Mouse (Mus musculus): ENCODE results near the gene Lama1.
A peak's percentile ranks its signal among the peaks of the same experiment; 100 is the strongest.
"Not testable (repeated sequence)": the region's sequence is repeated elsewhere in the genome, so short reads cannot be mapped to it uniquely, and the experiment has no call there.

Lama1 gene

DNA sequence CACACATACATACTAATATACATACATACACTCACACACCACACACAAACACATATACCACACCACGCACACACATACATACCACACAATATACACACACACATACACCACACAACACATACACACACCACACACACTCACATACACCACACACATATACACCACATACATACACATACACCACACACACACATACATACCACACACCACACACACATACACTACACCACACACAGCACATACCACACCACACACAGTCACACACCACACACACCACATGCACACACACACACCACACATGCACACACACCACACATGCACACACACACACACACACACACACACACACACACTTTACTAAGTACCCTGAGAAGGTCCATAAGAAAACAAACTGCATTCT, 25.5 kb downstream of the Lama1 start:
- no peak for DNase-seq

DNA sequence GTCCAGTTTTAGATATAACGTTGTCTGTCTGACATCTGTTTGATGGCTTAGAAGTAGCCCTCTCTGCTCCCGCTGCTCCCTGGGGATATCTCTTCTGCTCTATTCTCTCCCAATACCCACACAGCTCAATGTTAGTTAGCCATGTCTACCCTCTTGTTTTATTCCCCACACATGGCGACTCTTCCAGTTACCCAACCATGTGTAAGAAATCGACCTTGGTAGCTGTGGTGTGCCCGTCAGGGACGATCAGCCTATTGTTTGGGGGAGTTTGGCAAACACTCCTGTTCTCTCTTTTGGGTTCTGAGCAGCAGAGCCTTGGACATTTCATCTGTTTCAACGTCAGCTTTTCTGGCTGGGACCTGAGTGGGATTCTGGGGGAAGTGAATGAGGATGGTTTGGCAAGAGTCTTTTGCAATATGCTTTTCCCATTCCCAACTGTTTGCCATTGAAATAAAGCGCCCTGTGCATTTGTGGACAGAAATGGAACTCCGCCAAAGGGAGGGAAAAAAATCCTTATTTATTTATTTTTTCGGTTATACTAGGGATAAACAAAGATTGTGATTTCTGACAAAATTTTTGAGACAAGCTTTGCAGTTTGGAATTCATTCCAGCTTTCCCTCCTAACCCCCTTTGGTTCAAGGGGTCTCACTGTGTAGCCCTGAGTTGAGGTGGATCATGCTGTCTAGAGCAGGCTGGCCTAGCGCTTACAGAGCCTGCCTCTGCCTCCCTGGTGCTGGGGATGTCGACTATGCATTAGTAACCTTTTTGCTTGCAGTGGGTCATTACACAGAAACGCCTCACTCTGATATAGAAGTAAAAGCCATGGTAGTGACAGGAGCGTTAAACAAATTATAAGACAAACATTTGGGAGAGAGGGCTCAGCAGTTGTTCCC, 26.4 kb downstream of the Lama1 start:
- no peak for DNase-seq

DNA sequence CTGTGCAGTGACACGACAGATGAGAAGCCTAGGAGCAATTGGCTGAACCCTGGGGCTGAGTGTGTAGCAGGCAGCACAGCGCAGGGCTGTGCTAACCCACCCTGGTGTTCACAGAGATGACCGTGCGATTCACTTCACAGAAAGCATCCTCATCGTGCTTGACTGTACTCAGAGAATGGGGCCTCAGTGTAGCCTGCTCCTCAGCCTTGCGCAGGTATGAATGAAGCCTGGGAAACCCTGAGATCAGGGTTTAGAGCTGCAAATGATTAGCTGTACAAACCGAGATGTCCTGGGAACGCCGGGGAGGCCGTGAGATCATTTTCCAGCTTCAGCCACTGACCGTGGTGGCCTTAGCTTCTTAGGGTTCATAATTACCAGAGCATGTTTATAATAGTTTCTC, 29.5 kb downstream of the Lama1 start:
- DNase-seq = no peak

- DNase-seq = no peak
Measured at GRCm38 (mm10) chr17:67728751-67729150, 31.7 kb downstream of the Lama1 start.

DNA sequence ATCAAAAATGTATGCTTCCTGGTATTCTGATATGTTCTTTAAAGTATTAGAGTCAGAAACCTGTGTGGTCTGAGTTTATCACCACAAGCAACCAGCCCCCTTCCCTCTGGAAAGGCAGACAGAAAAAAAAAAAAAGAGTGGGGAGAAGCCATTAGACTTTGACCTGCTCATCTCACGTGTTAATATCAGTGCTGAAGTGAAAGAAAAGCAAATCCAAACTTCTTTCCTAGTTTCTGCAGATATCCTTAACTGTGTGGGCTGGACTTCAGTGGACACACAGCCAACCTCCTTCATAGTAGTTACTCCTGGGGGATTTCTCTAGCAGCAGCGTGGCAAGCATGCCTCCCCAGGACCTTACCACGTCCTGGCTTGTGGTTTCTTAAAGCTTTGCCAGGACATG, 34.0 kb downstream of the Lama1 start:
- no peak for DNase-seq

GRCm38 (mm10) chr17:67731964-67732363, 34.9 kb downstream of the Lama1 start:
- no peak for DNase-seq

- DNase-seq = no peak
Measured at GRCm38 (mm10) chr17:67733516-67733915, 36.5 kb downstream of the Lama1 start.

DNA sequence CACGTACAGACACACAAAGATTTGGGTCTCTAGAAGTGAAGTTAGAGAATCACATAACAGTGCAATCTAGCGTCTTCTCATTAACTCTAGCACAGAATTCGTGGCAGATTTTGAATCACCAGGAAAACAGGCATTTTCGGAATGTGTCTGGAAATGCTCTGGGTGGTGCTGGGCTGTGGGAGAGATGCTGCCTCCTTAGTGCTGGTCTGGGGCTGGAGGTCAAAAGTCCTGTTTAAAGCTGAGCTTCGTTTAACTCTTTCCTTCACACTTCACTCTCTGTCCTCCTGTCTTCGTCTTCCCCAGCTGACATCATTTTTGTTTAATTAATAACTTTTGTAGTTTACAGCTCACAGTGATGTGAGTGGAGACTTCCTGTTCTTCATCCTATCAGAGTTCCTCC, 38.7 kb downstream of the Lama1 start:
- DNase-seq = no peak

DNA sequence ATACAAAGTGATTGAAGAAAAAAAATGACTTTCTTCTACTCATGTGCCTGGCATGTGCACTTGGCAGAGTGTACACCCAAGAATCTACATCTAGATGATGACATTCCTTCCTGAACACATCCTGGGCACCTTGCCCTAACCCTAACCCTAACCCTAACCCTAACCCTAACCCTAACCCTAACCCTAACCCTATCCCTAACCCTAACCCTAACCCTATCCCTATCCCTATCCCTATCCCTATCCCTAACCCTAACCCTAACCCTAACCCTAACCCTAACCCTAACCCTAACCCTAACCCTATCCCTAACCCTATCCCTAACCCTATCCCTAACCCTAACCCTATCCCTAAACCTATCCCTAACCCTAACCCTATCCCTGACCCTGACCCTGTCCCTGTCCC, 44.2 kb downstream of the Lama1 start:
- DNase-seq = not testable (repeated sequence)

DNA sequence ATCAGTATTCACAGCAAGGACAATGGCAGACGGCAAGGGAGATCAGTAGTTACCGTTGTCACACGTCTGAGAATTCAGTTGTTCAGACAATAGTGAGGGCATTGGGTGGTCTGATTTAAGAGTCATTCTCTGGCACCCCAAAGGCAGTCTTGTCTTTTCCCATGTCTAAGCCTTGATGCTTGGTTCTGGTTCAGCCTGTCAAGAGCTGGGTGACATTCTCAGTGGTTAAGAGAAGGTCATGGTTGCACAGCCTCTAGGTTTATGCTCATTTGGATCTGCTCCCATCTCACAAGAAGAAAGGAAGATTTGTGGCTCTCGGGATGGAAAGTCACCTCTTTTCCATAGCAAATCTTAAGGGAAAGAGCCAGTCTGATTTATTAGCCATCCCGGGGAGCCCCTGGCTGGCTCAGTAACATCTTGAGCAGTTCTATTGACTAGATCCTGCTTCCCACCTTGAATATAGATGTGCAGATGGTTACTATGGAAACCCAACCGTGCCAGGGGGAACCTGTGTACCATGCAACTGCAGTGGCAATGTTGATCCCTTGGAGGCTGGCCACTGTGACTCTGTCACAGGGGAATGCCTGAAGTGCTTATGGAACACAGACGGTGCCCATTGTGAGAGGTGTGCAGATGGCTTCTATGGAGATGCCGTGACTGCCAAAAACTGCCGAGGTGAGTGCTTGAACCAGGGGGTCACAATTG, 67.3 kb downstream of the Lama1 start:
- no peak for DNase-seq

- DNase-seq = no peak
Measured at GRCm38 (mm10) chr17:67773608-67774007, 76.5 kb downstream of the Lama1 start.

DNA sequence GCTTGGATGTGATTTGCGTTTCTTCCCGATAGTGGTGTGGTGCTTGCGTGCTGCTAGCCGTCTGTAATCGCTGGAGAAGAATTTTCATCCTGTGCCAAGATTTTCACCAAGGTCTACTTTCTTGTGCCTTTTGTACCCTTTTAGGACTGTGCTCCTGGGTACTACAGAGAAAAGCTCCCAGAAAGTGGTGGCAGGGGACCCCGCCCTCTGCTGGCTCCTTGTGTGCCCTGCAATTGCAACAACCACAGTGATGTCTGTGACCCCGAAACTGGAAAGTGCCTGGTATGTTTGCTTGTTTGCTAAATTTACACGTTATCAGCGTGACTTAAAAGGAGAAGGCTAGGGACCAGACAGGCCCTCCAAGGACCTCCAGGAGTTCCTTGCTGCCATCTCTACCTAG, 79.7 kb downstream of the Lama1 start:
- no peak for DNase-seq

DNA sequence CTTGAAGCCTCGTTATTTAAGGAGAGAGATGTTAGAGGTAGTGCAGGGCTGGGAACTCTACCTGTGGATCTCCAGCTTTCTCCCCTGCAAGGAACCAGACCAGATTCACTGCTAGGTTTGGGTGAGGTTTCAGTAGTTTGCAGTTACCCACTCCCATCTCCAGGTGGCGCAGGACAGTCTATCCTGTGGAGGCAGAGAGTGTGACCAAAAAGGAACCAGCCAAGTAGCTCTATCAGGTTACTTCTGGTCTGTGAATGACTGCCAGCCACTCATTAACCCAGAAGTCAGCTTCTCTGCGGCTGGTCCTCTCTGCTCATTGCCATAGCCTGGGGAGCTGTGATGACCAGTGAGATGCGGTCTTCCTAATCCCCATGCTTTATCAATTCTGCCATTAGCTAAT, 82.8 kb downstream of the Lama1 start:
- no peak for DNase-seq

DNA sequence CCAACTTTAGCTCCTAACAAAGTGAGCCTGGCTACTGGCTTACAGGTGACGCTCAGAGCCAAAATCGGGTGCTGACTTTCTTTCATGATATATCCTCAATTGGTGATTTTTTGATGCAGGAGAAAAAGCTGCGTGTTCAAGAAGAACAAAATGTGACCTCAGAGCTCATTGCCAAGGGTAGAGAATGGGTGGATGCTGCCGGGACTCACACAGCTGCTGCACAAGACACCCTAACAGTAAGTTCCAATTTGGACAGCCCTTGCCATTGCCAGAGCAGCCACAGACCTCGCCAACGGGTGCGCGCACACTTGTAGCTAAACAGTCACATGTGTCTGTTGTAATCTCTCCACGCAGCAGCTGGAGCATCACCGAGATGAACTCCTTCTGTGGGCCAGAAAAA, 94.0 kb downstream of the Lama1 start:
- no peak for DNase-seq

DNA sequence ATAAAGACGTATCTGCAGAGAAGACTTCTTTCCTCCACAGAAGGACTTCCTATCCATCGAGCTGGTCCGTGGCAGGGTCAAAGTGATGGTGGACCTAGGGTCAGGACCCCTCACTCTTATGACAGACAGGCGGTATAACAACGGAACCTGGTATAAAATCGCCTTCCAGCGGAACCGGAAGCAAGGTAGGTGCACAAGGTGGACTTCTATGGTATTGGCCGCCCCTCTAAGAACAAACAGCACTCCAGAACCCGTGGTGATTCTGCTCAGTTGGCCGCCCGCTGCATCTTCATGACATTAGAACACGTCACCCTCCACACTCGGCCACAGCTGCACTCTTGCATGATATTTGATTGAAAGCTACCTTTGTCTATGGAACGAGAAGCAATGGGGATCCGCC, 112.1 kb downstream of the Lama1 start:
- DNase-seq = no peak

- DNase-seq = no peak
Measured at GRCm38 (mm10) chr17:67813666-67814065, 116.6 kb downstream of the Lama1 start.

GRCm38 (mm10) chr17:67815720-67816119, 118.7 kb downstream of the Lama1 start:
- DNase-seq = no peak

- no peak for DNase-seq
Measured at GRCm38 (mm10) chr17:67816916-67817315, 119.9 kb downstream of the Lama1 start.

GRCm38 (mm10) chr17:67827431-67827830, 130.4 kb downstream of the Lama1 start:
- no peak for DNase-seq

DNA sequence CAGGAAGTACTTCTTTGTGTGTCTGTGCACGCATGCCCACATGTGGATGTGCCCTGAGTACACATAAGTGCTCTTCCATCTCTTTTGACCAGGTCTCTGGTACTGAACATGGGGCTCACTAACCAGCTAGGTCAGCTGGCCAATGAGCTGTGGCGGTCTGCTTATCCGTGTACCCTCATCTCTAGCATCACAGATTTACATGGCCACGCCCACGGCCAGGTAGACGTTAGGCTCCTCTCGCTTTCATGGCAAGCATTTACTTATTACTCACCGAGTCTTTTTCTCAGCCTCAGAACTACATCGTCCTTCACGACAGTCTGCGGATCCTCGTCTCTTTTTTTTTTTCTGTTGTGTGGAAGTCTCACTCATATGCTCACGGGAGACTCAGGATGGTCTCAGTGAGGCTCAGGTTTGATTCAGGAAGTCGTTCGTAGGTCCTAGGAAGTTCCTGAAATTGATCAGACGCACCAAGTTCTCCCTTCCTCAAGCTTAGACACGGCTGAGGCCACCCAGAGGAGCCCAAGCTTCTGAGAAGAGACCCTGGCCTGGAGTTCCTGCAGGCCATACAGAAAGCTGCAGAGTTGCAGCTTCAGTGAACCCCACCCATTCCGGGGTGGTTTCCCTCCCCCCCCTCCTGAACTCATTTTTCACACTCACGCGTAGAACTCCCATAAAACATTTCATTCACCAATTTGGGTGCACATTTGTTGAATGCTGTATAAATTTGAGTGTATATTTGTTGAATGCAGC, 139.3 kb downstream of the Lama1 start:
- DNase-seq = no peak

GRCm38 (mm10) chr17:67837351-67838090, 140.5 kb downstream of the Lama1 start:
- peak; percentile 63 to 79 for DNase-seq

DNA sequence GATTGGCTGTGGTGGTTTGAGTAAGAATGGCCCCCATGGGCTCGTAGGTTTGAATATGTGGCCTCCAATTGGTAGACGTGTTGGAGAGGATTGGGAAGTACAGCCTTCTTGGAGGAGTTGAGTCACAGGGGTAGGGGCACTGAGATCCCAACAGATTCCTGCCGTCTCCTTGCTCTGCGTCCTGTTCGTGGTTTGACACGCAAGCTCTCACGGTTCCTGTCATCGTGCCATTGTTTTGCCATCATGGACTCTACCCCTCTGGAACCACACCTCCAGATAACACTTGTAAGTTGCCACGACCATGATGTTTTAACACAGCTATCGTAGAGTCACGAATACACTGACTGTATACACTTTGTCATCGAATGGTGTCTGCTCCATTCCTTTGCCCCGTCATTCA, 141.9 kb downstream of the Lama1 start:
- DNase-seq = no peak

GRCm38 (mm10) chr17:67841494-67841893, 144.4 kb downstream of the Lama1 start:
- not testable (repeated sequence) for DNase-seq

All from cerebellum, postnatal 36 days (tissue).